Comparison of ENCODE assay signal across 11 mouse cellular contexts in genomic region chr1:133977260-133977659, GRCm38 (mm10). TPM values are rescaled to one million over a fixed set of nuclear protein-coding genes. Genes with fewer than 3 reads are reported as not detected.
DNase-seq lines count a peak whose midpoint lies in the region; ATAC-seq and TF ChIP-seq lines count a peak whose summit lies in the region.
"Had no signal": no experiment of that assay in that cellular context is flagged by ENCODE, and none has a peak within 500 bp of the region (broad histone marks: within the 10 kb centered on the region; RNA-seq: fewer than 3 reads in every experiment).

No protein-coding gene starts in this region.

- 54% methylated on average over 7 of the region's 7 CpGs for WGBS in heart, adult 2 months
- 83% methylated on average over 7 of the region's 7 CpGs for WGBS in heart, embryonic 11.5 days (ENCODE audit: insufficient replicate concordance)
- WGBS in thymus, adult 2 months: 96% methylated on average over 7 of the region's 7 CpGs
- 88% methylated on average over 7 of the region's 7 CpGs for WGBS in midbrain, embryonic 13.5 days

- H3K9me3 ChIP-seq in heart, embryonic 11.5 days (replicated peaks; ENCODE audit: control insufficient read depth, low read length): no peaks in the 10 kb centered on the region
- H3K9me3 ChIP-seq in midbrain, embryonic 13.5 days: no peaks in the 10 kb centered on the region
- H3K9me3 ChIP-seq: hindbrain, embryonic 13.5 days had no signal

- no peak overlapping the region for H3K4me3 ChIP-seq in heart, adult 2 months
- H3K4me3 ChIP-seq in heart, embryonic 11.5 days (ENCODE audit: low read depth, low read length): no peak overlapping the region
- H3K4me3 ChIP-seq in thymus, adult 2 months (ENCODE audit: control insufficient read depth, insufficient read depth, low read length): no peak overlapping the region
- H3K4me3 ChIP-seq in midbrain, embryonic 13.5 days (replicated peaks): no peak overlapping the region
- H3K4me3 ChIP-seq: hindbrain, embryonic 13.5 days had no signal

- no peaks in the 10 kb centered on the region for H3K27me3 ChIP-seq in heart, adult 2 months (ENCODE audit: control insufficient read depth, insufficient read depth, low read length)
- H3K27me3 ChIP-seq in heart, embryonic 11.5 days (ENCODE audit: control insufficient read depth, insufficient read depth, low read length): no peaks in the 10 kb centered on the region
- no peaks in the 10 kb centered on the region for H3K27me3 ChIP-seq in thymus, adult 2 months (ENCODE audit: control insufficient read depth, insufficient read depth, low read length)
- no peaks in the 10 kb centered on the region for H3K27me3 ChIP-seq in midbrain, embryonic 13.5 days
- H3K27me3 ChIP-seq: hindbrain, embryonic 13.5 days had no signal

- no peak overlapping the region for H3K9ac ChIP-seq in heart, adult 2 months (ENCODE audit: low read depth, low read length)
- no peak overlapping the region for H3K9ac ChIP-seq in heart, embryonic 11.5 days (ENCODE audit: low read depth, low read length)
- no peak overlapping the region for H3K9ac ChIP-seq in midbrain, embryonic 13.5 days (replicated peaks)
- H3K9ac ChIP-seq: hindbrain, embryonic 13.5 days had no signal

- TF ChIP-seq POLR2A in heart, adult 2 months (IDR thresholded peaks at IDR 0.05; ENCODE audit: insufficient read depth, low read depth, low read length): no peak
- TF ChIP-seq POLR2A in thymus, adult 2 months (IDR thresholded peaks at IDR 0.05; ENCODE audit: control insufficient read depth, extremely low read depth, insufficient read depth, low read length, poor library complexity): no peak

- H3K79me2 ChIP-seq in heart, adult 2 months (replicated peaks; ENCODE audit: control insufficient read depth, insufficient read depth, low read length): no peaks in the 10 kb centered on the region

- peak; percentile 49 to 71 for DNase-seq in heart, adult 2 months
- peak; percentile 95 for DNase-seq in brain, adult 2 months (ENCODE audit: low read depth, low spot score)
- DNase-seq in cerebellum, postnatal 14 days: peak; percentile 80 to 86
- peak; percentile 43 to 49 for DNase-seq in heart, postnatal 36 days
- no peak for DNase-seq in thymus, adult 2 months
- no peak for DNase-seq in frontal cortex, postnatal 36 days (ENCODE audit: low spot score in 2 of 2)
- DNase-seq: adrenal gland, adult 2 months; retina, postnatal 1 day had no signal

- no peak for TF ChIP-seq EP300 in heart, adult 2 months (IDR thresholded peaks at IDR 0.05; ENCODE audit: insufficient read depth, low read depth, low read length)

- TF ChIP-seq CTCF in heart, adult 2 months (IDR thresholded peaks at IDR 0.05): no peak
- TF ChIP-seq CTCF in thymus, adult 2 months (IDR thresholded peaks at IDR 0.05; ENCODE audit: borderline replicate concordance, control insufficient read depth, extremely low read depth, insufficient read depth, low read length, poor library complexity): no peak

- peak overlapping the region; percentile 62 for H3K27ac ChIP-seq in heart, adult 2 months
- no peak overlapping the region for H3K27ac ChIP-seq in heart, embryonic 11.5 days (ENCODE audit: low read depth, low read length)
- no peak overlapping the region for H3K27ac ChIP-seq in thymus, adult 2 months (ENCODE audit: control insufficient read depth, insufficient read depth, low read length)
- H3K27ac ChIP-seq in midbrain, embryonic 13.5 days: no peak overlapping the region
- H3K27ac ChIP-seq: hindbrain, embryonic 13.5 days had no signal

- no peak overlapping the region for H3K4me2 ChIP-seq in heart, embryonic 11.5 days
- H3K4me2 ChIP-seq in midbrain, embryonic 13.5 days (replicated peaks): no peak overlapping the region
- H3K4me2 ChIP-seq: hindbrain, embryonic 13.5 days had no signal

- ATAC-seq in heart, embryonic 11.5 days (replicated peaks; ENCODE audit: insufficient number of reproducible peaks, low FRiP score, low TSS enrichment): no peak
- no peak for ATAC-seq in midbrain, embryonic 13.5 days

- peaks cover 11% of the 10 kb centered on the region for H3K4me1 ChIP-seq in heart, adult 2 months (ENCODE audit: control insufficient read depth, insufficient read depth, low read length)
- 0 out of 2 replicates have a peak, but pooled peaks cover 4% of the 10 kb centered on the region for H3K4me1 ChIP-seq in heart, embryonic 11.5 days (ENCODE audit: control insufficient read depth, insufficient read depth, low read length)
- no peaks in the 10 kb centered on the region for H3K4me1 ChIP-seq in thymus, adult 2 months (replicated peaks; ENCODE audit: control insufficient read depth, insufficient read depth, low read length)
- H3K4me1 ChIP-seq in midbrain, embryonic 13.5 days (replicated peaks): 0 out of 2 replicates have a peak, but pooled peaks cover 5% of the 10 kb centered on the region

- intact Hi-C loops in heart, adult 2 months (cut with DNase I): no loop called here
- intact Hi-C loops in heart, postnatal 36 days (cut with DNase I): no loop called here

- no peaks in the 10 kb centered on the region for H3K36me3 ChIP-seq in heart, adult 2 months (ENCODE audit: control insufficient read depth, insufficient read depth, low read length)
- H3K36me3 ChIP-seq in heart, embryonic 11.5 days (ENCODE audit: control insufficient read depth, insufficient read depth, low read length): no peaks in the 10 kb centered on the region
- H3K36me3 ChIP-seq in thymus, adult 2 months (ENCODE audit: control insufficient read depth, insufficient read depth, low read length): no peaks in the 10 kb centered on the region
- H3K36me3 ChIP-seq in midbrain, embryonic 13.5 days: no peaks in the 10 kb centered on the region
- H3K36me3 ChIP-seq: hindbrain, embryonic 13.5 days had no signal

RNA-seq across cellular contexts. Expression of gene Prelp, which starts 56.0 kb away (rescaled TPM):
- 10 to 100 TPM; 29.0 to 34.4 TPM for total RNA-seq in heart, adult 2 months (2021)
- 52.1 and 58.5 TPM in 2 replicates for polyA plus RNA-seq in heart, adult 2 months (2012; rRNA removed)
- polyA plus RNA-seq in heart, embryonic 11.5 days (2014; fragmentation: Nextera tagmentation; extraction: Ambion mirVana): 0.55 and 1.1 TPM in 2 replicates
- 10 to 100 TPM; 30.9 to 32.5 TPM for total RNA-seq in heart, postnatal 36 days (2021)
- polyA plus RNA-seq in thymus, adult 2 months (2012; rRNA removed): 10.7 and 13.3 TPM in 2 replicates
- polyA plus RNA-seq in midbrain, embryonic 13.5 days (2015; fragmentation: Nextera tagmentation; extraction: Ambion mirVana): 4.4 and 6.5 TPM in 2 replicates

RNA-seq across cellular contexts. Expression of gene Fmod, which starts 59.8 kb away (rescaled TPM):
- total RNA-seq in heart, adult 2 months (2021): 1 to 10 TPM; 9.3 to 9.4 TPM
- polyA plus RNA-seq in heart, adult 2 months (2012; rRNA removed): 14.5 and 17.0 TPM in 2 replicates
- 10.6 and 13.4 TPM in 2 replicates for polyA plus RNA-seq in heart, embryonic 11.5 days (2014; fragmentation: Nextera tagmentation; extraction: Ambion mirVana)
- total RNA-seq in heart, postnatal 36 days (2021): 10 to 100 TPM in 1 of 2 experiments, 1 to 10 TPM in 1; 8.6 to 13.2 TPM
- polyA plus RNA-seq in thymus, adult 2 months (2012; rRNA removed): 3.5 and 4.4 TPM in 2 replicates
- 5.5 and 5.7 TPM in 2 replicates for polyA plus RNA-seq in midbrain, embryonic 13.5 days (2015; fragmentation: Nextera tagmentation; extraction: Ambion mirVana)

Comparison
In these comparisons a context has a peak if more than half of its experiments do, and no peak if none do; other contexts are left out.
1. DNase-seq: peak in heart, adult 2 months (2 of 2), brain, adult 2 months (single experiment), cerebellum, postnatal 14 days (2 of 2) and heart, postnatal 36 days (2 of 2); none in thymus, adult 2 months (single experiment) and frontal cortex, postnatal 36 days (0 of 2).